Mouse (Mus musculus) frontal cortex, adult (tissue): ENCODE data around the gene Dazl.
"Not testable (repeated sequence)": the region's sequence is repeated elsewhere in the genome, so short reads cannot be mapped to it uniquely, and the experiment has no call there.

Experiments used
- ATAC-seq: cut with Nextera tagmentation; 2 replicates; pipeline ENCODE4 v1.9.2; 2017; ENCODE audit warnings: mild to moderate bottlenecking, moderate library complexity, mixed read lengths; ENCODE audit not compliant: low TSS enrichment

Dazl gene

GRCm38 (mm10) chr17:50291485-50292200 lies 1.8 kb downstream of the Dazl start:
- ATAC-seq = no peak; the same call in 1 of the 2 replicates

GRCm38 (mm10) chr17:50284845-50285244 lies 8.6 kb downstream of the Dazl start:
- no peak for ATAC-seq

GRCm38 (mm10) chr17:50261615-50262014 lies 31.8 kb downstream of the Dazl start:
- ATAC-seq = not testable (repeated sequence)

GRCm38 (mm10) chr17:50260856-50261255 lies 32.6 kb downstream of the Dazl start:
- ATAC-seq = no peak

GRCm38 (mm10) chr17:50246605-50247004 lies 46.8 kb downstream of the Dazl start:
- ATAC-seq = no peak

- no peak for ATAC-seq
Observed at GRCm38 (mm10) chr17:50244675-50245074, 48.8 kb downstream of the Dazl start.

GRCm38 (mm10) chr17:50243326-50243725 lies 50.1 kb downstream of the Dazl start:
- no peak for ATAC-seq

GRCm38 (mm10) chr17:50237818-50238610 lies 55.4 kb downstream of the Dazl start:
- ATAC-seq = no peak

- ATAC-seq = peak; percentile 85
Observed at GRCm38 (mm10) chr17:50237436-50237709, 56.1 kb downstream of the Dazl start.

GRCm38 (mm10) chr17:50236702-50237435 lies 56.6 kb downstream of the Dazl start:
- ATAC-seq = peak; percentile 23; the same call in 1 of the 2 replicates

- no peak for ATAC-seq
Observed at GRCm38 (mm10) chr17:50235943-50236701, 57.3 kb downstream of the Dazl start.

- no peak for ATAC-seq
Observed at GRCm38 (mm10) chr17:50233956-50234355, 59.5 kb downstream of the Dazl start.

GRCm38 (mm10) chr17:50232821-50233220 lies 60.6 kb downstream of the Dazl start:
- ATAC-seq = no peak

GRCm38 (mm10) chr17:50231206-50231605 lies 62.2 kb downstream of the Dazl start:
- no peak for ATAC-seq

GRCm38 (mm10) chr17:50229534-50229933 lies 63.9 kb downstream of the Dazl start:
- ATAC-seq = no peak
